Mouse (Mus musculus) left cerebral cortex, adult 6 months (tissue): Measurements from ENCODE around the gene Ccdc183. TPM values are rescaled to one million over a fixed set of nuclear protein-coding genes. Genes with fewer than 3 reads are reported as not detected.

Source experiments
- long read RNA-seq, 2 experiments: library from polyadenylated mRNA; unstranded; transcript quantifications; one replicate each; pipeline ENCODE4 v2.0.0; 2019 to 2020
- polyA plus RNA-seq: library from polyadenylated mRNA; unstranded; fragments of <200 nt; fragmentation: Nextera tagmentation; gene quantifications from 2 replicates; pipeline ENCODE4 v1.2.3, GENCODE M21; 2021

The Ccdc183 gene
- polyA plus RNA-seq: 0.82 and 0.94 TPM in 2 replicates
- long read RNA-seq, experiment 1: 0 reads
- long read RNA-seq, experiment 2: 0 reads

GRCm38 (mm10) chr2:25617578-25617977 is at the start of gene Ccdc183:
Gene Ccdc183 (minus strand): TSS chr2:25617678.

GRCm38 (mm10) chr2:25657652-25658051 is 40.2 kb upstream of the Ccdc183 start, which contains the start of gene Lcn5:
Gene Lcn5 (plus strand): TSS chr2:25657952.

GRCm38 (mm10) chr2:25652902-25653301 is 35.4 kb upstream of the Ccdc183 start, which contains the start of gene Lcn8:
Gene Lcn8 (plus strand): TSS chr2:25653120.

GRCm38 (mm10) chr2:25627811-25628210 is 10.3 kb upstream of the Ccdc183 start, which contains the start of gene Fcna:
Gene Fcna (minus strand): TSS chr2:25628030.

GRCm38 (mm10) chr2:25621229-25622200 is 4.0 kb upstream of the Ccdc183 start, which contains the start of gene Tmem141:
Gene Tmem141 (minus strand): TSS chr2:25622005.

GRCm38 (mm10) chr2:25607761-25608622 is 9.5 kb downstream of the Ccdc183 start, which contains the start of gene Rabl6:
Gene Rabl6 (minus strand): TSS chr2:25608521.

GRCm38 (mm10) chr2:25581294-25581864 is 36.1 kb downstream of the Ccdc183 start, which contains the start of gene Ajm1:
Gene Ajm1 (minus strand): TSS chr2:25581757.

GRCm38 (mm10) chr2:25574579-25575431 is 42.7 kb downstream of the Ccdc183 start, which contains the start of the genes Mamdc4 and Phpt1:
Gene Mamdc4 (minus strand): TSS chr2:25574845.
Gene Phpt1 (minus strand): TSS chr2:25575224.

Other genes with a start within 250 kb of the Ccdc183 start
- gene Sapcd2, start 245.4 kb downstream of the Ccdc183 start, polyA plus RNA-seq: 1.2 and 1.7 TPM in 2 replicates
- gene Entpd2, start 221.8 kb downstream of the Ccdc183 start, polyA plus RNA-seq: 21.4 and 31.9 TPM in 2 replicates
- 232 and 408 TPM in 2 replicates for gene Npdc1, start 218.3 kb downstream of the Ccdc183 start, polyA plus RNA-seq
- gene Fut7, start 194.4 kb downstream of the Ccdc183 start, polyA plus RNA-seq: not detected in 2 replicates
- gene Abca2, start 189.0 kb downstream of the Ccdc183 start, polyA plus RNA-seq: 21.7 and 39.7 TPM in 2 replicates
- gene Clic3, start 160.8 kb downstream of the Ccdc183 start, polyA plus RNA-seq: 0.68 and 1.1 TPM in 2 replicates
- 121 and 132 TPM in 2 replicates for gene Paxx, start 156.6 kb downstream of the Ccdc183 start, polyA plus RNA-seq
- gene Ptgds, start 147.6 kb downstream of the Ccdc183 start, polyA plus RNA-seq: 6,798 and 9,400 TPM in 2 replicates
- not detected in 2 replicates for gene Lcn12, start 123.8 kb downstream of the Ccdc183 start, polyA plus RNA-seq
- 103 and 115 TPM in 2 replicates for gene Fbxw5, start 116.9 kb downstream of the Ccdc183 start, polyA plus RNA-seq
- gene C8g, start 116.0 kb downstream of the Ccdc183 start, polyA plus RNA-seq: 1.4 and 1.7 TPM in 2 replicates
- 9.1 and 11.9 TPM in 2 replicates for gene Traf2, start 70.7 kb downstream of the Ccdc183 start, polyA plus RNA-seq
- 778 and 803 TPM in 2 replicates for gene Edf1, start 59.8 kb downstream of the Ccdc183 start, polyA plus RNA-seq
- gene Mamdc4, start 42.8 kb downstream of the Ccdc183 start, polyA plus RNA-seq: 0.89 and 3.5 TPM in 2 replicates
- gene Phpt1, start 42.5 kb downstream of the Ccdc183 start, polyA plus RNA-seq: 152 and 173 TPM in 2 replicates
- gene Ajm1, start 35.9 kb downstream of the Ccdc183 start, polyA plus RNA-seq: 10.3 and 21.2 TPM in 2 replicates
- gene Rabl6, start 9.2 kb downstream of the Ccdc183 start, polyA plus RNA-seq: 70.0 and 86.7 TPM in 2 replicates
- 64.7 and 70.7 TPM in 2 replicates for gene Tmem141, start 4.3 kb upstream of the Ccdc183 start, polyA plus RNA-seq
- gene Fcna, start 10.4 kb upstream of the Ccdc183 start, polyA plus RNA-seq: 0.28 and 0.49 TPM in 2 replicates
- gene Lcn8, start 35.4 kb upstream of the Ccdc183 start, polyA plus RNA-seq: not detected in 2 replicates
- gene Lcn5, start 40.3 kb upstream of the Ccdc183 start, polyA plus RNA-seq: not detected in 2 replicates
- gene Lcn6, start 59.1 kb upstream of the Ccdc183 start, polyA plus RNA-seq: not detected in 2 replicates
- gene Lcn10, start 65.0 kb upstream of the Ccdc183 start, polyA plus RNA-seq: not detected in 2 replicates
- not detected in 2 replicates for gene Obp2a, start 82.4 kb upstream of the Ccdc183 start, polyA plus RNA-seq
- 213 and 229 TPM in 2 replicates for gene Bmyc, start 89.1 kb upstream of the Ccdc183 start, polyA plus RNA-seq
- gene Obp2b, start 119.3 kb upstream of the Ccdc183 start, polyA plus RNA-seq: not detected in 2 replicates
- gene Lcn3, start 147.9 kb upstream of the Ccdc183 start, polyA plus RNA-seq: not detected in 2 replicates
- gene Lcn11, start 159.3 kb upstream of the Ccdc183 start, polyA plus RNA-seq: not detected in 2 replicates
- gene Gm13539, start 164.6 kb upstream of the Ccdc183 start, polyA plus RNA-seq: not detected in 2 replicates
- not detected in 2 replicates for gene Glt6d1, start 198.2 kb upstream of the Ccdc183 start, polyA plus RNA-seq
- gene Lcn9, start 205.5 kb upstream of the Ccdc183 start, polyA plus RNA-seq: not detected in 2 replicates
- not detected in 2 replicates for gene Sohlh1, start 229.6 kb upstream of the Ccdc183 start, polyA plus RNA-seq
- 13.8 and 17.4 TPM in 2 replicates for gene Kcnt1, start 246.1 kb upstream of the Ccdc183 start, polyA plus RNA-seq